Mouse (Mus musculus) megakaryocyte, adult 5-6 weeks (primary cell): Measurements from ENCODE around the gene Ctnna2. TPM values are rescaled to one million over a fixed set of nuclear protein-coding genes. Genes with fewer than 3 reads are reported as not detected.

Source experiments
- ATAC-seq: 2 replicates; pipeline ENCODE4 v1.8.0; 2016; ENCODE audit warnings: mild to moderate bottlenecking, inconsistent platforms; ENCODE audit not compliant: poor library complexity, severe bottlenecking
- total RNA-seq, 2 experiments: library from RNA; stranded (forward) in 1 of 2; stranded (reverse) in 1 of 2; fragments of 153-499, 151-499 nt in 1 of 2; fragments of 221-1000, 200-1000 nt in 1 of 2; gene quantifications; 2 replicates each; pipeline versions ENCODE4 v1.2.3 to v1.2.4; 2015 to 2017

The Ctnna2 gene
- total RNA-seq, 2 experiments from 2014 or later, result not detected

DNA sequence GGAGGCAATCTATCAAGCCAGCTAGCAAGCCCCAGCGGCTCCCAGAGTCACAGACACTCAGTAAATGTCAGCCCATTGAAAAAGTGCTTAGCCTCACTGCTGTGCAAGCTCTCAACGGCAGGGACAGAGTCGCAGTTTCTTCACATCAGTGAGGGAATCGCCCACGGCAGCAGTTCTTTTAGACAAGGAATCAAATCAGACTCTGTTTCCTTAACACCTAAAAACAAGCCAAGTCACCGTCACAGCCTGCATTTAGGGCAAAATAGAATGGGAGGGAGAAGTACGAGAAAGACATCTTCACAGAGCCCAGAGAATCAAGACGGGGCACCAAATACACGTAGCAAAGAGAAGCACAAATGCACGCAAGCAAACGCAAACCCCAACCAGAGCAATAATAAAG is 535.6 kb downstream of the Ctnna2 start:
- ATAC-seq, result no peak

DNA sequence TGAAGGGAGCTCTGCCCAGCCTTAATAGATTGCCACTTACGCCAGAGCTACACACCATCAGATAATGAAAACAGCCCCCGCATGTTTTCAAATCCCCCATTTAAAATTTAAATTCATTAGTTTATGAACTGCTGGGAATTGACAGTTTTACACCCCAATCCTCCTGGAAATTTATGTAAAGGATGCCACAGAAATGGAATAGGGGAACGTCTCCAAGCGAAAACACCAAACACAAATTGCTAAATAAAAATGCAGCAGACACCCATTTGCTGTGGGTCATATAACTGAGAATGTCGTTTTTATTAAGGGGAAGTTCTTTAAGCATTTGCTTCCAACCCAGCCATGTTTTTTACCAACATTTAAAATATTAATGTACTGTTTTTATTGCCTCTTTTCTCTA is 538.4 kb downstream of the Ctnna2 start:
- no peak for ATAC-seq

DNA sequence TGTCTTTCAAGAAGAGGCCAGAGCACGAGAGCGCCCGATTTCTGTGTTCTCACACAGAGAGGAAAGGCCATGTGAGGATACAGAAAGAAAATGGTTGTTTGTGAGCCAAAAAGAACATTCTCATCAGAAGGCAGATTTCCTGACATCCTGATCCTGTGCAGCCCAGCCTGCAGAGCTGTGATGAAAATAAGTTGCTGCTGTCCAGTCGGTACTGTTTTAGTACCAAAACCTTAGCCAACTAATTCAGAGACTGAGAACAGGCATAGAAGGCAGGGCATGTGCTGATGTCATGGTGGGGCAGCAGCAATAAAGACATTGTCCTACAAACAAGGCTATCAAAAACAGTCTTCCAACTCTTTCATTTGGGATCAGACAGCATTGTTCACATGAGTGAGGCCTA is 549.1 kb downstream of the Ctnna2 start:
- no peak for ATAC-seq

DNA sequence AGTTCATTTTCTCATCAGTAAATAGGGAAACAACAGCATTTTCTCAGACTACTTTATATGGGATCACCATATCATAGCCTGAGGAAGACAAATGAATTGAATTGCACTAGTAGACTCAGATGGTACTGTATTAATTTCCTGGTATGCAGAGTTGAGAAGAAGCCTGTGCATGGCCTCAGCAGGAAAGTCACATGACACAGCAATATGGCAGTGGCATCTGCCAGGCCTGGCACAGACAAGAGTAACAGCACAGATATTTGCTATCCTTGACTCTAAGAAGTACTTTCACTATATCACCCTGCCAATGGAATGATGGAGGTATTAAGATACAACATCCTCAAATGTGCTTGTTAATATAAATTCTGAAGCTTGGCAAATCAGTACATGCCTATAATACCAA is 553.8 kb downstream of the Ctnna2 start:
- ATAC-seq, result no peak

DNA sequence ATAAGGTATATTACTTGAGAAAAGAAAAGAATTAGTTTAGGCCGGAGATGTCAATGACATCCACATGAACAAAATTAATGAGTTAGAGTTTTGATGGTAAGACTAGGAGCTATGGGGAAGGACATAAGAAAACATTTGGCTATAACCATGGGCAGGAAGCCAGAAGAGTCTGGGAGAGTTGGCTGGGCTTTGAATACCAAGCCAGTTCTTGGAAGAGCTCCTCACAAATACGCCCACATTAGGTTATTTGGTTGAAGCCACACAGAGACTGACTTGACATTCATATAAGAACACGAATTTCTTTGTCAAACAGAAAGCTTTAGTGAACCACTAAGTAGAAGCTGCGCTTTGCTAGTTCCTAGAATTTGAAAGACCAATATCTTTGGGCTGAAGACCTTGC is 554.7 kb downstream of the Ctnna2 start:
- no peak for ATAC-seq

DNA sequence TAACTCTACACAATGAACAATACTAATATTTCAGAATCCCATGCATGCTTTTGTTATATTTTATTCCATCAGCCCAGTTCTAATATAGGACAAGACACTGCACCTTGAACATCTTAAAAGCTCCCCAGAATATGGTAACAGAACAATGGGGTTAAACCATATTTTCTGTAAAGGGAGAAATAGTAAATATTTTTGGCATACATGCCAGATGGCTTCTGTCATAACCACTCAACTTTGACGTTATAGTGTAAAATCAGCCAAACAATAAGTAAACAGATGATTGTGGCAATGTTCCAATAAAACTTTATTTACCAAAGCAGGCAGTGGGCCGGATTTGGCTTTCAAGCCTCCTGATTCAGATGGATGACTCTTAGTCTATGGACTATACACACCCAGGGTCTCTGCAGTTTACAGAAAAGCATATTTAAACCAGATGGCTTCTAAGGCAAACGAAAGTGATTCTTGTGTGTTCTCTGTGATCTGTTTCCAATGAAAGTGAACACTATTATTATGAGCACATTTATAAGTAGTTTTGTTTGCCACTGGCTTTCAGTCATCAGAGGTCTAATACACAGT is 557.8 kb downstream of the Ctnna2 start:
- no peak for ATAC-seq

DNA sequence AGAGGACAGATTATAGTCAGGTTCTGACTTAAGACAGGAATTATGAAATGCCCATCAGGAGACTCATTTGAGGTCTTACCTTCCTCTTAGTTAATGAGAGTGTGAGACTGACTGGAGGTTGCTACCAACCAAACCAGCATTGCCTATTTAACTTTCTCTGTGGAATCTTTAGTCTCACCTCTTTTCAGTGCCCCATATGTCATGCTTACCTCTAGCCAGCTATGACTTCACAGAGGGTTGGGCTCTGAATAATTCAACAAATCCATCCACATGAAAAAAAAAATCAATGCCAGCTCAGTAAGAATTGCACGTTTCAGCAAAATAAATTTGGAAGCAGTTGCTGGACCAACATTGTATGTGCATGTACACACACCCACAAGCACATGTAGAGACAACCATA is 562.5 kb downstream of the Ctnna2 start:
- no peak for ATAC-seq

DNA sequence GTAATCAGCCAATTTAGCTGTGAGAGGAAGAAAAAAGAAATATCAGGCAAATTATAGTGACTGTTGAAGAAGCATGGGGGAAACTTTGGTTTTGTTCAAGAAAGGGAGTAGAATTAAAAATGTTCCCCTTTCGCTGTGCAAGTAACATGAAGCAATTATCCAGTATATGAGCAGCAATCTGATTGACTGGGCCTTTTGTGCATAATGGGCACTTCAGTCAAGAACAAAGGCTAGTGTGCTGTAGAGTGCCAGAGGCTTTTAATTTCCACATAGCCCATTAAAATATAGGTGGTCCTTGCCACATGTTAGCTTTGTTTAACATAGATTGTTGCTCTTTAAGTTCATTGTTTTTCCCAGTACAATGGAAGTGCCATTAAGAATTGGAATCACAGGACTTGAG is 566.0 kb downstream of the Ctnna2 start:
- ATAC-seq, result no peak

DNA sequence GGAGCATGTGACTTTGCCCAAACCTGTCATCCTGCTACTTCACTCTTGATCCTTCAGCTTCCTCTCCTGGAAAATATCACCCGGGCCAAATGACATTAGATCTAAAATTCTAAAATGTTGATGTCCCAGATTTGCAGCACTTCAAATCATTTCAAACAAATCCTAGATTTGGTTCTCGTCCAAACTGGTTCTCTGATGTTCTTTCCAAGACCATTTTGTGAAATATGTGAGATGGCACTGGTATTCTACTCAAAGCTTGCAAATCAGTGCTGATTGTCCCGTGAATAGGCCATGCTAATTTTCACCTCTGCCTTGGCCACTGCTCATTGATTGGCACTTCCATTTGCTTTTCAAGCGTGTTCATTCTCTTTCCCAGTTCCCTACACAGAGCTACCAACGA is 571.0 kb downstream of the Ctnna2 start:
- ATAC-seq, result no peak

DNA sequence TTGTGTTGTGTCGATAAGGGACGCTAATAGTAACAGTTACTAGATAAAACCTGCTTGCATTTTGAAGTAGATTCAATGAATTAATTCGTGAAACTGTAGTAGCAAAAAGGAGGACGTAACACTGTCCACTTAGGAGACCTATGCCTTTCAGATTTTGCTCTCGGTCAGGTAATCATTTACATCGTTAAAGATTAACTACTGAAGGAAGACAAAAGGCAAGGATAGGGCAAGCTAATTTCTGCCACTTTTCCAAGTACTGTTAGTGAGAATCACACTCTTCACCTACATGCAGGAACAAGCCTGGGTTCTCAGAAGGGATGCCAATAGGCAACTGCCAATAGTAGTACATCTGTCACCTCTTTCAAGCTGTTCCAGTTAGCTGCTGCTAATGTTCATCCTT is 578.7 kb downstream of the Ctnna2 start:
- ATAC-seq, result no peak

DNA sequence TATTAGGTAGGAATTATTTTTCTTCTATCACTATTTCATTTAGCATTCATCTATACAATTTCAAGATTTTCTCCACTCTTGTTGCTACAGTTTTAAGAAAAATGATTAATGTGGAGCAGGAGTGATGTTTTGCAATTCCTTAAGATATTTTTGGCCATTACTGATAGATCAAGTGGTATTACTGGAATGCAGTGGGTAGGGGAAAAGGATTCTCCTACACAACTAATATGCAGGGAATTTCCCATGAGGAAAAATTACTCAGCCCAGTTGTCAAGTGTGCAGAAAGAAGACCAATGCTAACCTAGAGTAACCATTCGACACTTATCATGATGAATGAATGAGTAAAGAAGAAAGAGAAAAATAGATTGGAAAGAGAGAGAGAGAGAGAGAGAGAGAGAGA is 587.8 kb downstream of the Ctnna2 start:
- no peak for ATAC-seq

DNA sequence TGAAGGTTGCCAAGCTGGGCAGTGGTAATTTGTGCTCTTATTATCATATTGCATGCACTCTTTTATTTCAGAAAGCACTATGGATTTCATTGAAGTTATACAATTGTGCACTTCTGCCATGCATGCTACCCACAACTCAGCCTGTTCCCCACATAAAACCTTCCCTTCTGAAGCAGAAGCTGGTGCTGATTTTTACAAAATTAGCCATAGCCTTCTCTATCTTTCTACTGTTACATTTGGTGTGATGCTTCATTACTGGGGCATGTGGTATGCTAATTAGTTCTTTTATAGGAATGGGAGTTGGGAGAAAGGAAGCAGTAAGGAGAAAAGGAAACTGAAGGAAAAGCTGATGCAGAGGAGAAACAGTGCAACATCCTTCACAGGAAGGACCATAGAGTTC is 598.2 kb downstream of the Ctnna2 start:
- ATAC-seq, result no peak

DNA sequence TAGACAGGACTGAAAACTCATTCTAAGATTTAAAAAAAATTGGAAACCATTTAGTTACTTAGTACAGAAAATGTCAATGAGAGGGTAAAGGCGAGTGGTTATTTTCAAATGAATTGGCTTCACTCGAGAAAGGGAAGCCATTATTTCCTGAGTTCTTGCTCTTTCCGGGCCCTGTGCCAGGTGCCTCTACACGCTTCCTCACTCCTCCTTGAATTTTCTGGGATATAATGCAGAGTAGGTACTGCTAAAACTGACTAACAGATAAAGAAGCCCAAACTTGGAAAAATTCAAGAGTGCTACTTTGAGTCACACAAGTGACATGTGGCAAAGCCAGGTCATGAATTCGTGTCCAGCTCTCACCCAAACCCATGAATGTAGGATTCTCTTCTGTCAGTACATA is 606.4 kb downstream of the Ctnna2 start:
- ATAC-seq, result no peak

DNA sequence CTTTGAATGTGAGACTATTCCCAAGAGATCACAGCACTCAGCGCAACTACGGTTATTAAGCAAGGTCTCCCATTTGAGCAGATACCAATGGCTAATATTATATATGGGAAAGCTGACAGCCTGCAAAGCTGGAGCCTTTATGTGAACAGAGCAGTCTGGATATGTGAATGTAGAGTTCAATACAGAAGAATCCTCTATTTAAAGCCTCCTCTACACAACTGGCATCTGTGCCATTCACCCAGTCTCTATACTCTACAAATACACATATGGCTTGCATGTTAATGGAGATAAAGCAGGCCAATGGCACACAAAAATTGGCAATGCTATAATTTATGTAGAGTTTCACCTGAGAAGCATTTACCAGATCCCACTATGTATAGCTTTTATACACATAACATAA is 608.4 kb downstream of the Ctnna2 start:
- no peak for ATAC-seq

DNA sequence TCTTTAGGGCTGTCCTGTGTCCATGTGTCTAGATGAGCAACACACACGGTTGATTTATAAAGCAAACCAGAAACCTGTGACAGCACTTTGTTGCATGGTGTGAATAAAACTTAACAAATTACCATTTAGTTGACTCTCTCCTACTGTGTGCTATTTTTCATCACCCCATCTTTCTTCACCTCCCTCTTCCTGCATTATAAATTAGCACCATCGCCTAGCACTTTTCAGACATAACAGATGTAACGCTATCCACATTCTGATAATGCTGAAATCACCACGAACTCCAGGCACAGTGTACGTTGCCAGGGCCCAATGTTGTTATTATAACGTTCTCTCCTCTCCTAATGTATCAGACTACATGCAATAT is 621.0 kb downstream of the Ctnna2 start:
- ATAC-seq, result no peak

DNA sequence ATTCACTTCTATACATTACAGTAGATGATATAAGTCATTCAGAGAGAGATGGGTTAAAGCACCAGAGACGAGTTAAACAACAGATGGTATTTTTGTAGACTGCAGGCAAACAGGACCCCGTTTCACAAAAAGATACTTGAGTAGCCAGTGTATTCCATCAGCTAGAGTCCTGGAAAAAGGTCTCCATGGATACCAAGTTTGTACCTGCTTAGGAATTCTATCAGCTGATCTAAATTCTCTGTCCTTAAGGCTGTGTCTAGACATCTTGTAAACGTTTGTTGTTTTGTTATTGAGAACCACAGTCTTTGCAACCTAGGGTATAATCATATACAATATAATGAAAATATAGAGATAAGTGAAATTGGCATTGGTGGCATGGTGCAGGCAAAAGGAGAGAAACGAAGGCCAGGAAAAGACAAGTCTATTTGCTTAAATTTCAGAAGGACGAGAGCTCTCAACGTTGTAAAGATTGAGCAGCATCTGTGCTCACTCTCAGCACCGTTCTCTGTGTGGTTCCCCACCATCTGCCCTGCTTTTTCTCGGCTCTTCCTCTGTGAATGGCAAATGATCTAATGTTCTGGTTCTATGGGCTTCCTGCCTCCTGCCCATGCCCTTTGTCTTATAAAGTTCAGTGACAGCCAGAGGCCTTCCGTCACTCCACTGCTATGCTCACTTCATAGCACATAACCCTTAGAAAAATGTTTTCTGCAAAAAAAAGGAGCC is 621.6 kb downstream of the Ctnna2 start:
- no peak for ATAC-seq

DNA sequence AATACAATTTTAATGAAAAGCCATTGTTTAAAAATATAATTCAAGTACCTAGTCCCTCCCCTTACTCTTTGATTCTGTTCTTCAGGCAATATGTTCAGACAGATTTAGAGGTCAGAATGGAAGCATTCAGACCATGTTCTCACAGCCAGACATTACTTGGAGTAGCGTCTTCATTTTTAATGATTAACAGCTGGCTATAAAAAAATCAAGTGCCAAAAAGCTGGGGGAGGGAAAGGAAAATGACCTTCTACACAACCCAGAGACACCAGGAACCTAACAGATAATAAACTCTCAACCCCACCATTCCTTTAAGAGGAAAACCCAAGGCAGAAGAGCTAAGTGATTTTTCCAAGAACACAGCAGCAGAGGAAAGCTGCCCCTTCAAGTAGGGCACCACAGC is 624.7 kb downstream of the Ctnna2 start:
- no peak for ATAC-seq

DNA sequence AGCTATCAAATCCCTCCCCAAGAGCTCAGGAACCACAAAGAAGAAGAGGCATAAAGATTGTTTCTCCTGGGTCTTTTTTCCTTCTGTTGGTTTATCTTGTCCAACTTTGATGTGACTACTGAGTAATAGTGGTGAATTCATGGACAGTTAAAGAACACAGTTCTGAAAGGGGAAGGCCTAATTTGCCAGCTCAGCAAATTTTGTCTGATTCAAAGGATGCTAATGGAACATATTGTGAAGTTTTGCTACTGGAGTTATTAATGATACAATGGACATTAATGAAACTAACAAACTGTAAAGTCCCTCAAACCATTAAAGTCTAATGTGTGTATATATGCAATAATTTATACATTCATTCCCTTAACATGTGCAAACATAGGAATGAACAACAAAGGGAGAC is 635.7 kb downstream of the Ctnna2 start:
- no peak for ATAC-seq

DNA sequence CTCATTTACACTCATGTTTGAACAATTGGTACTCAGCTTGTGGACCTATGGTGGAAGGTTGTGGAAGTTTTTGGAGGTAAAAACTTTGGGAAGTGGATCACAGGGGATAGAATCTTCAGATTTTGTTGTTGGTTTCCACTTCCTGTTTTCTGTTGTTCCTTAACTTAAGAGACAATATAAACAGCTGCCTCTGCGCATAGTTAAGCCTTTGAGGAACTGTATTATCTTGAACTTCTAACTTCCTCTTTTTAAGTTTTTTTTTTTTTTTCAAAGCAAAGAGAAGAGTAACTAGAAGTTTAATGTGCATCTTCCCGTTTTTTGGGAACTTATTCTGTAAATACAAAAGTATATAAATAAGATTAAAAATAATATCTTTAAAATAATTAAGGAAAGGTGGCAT is 644.0 kb downstream of the Ctnna2 start:
- no peak for ATAC-seq

DNA sequence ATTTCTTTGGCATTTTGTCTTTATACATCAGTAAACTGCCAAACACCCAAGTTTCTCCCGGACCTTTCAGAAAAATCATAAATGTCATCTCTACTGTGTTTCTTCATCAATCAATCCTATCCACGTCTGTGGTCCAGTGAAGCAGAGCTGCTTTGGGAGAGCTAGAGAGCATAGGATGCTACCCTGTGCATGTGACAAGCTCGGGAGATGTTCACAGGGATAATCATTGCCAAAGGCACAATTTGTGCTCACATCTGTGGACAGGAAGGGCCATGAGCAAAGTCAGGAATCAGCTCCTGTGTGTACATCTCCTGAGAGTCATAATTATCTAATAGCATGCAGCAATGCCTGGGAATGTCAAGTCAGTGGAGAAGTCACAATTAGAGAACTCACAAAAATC is 654.8 kb downstream of the Ctnna2 start:
- no peak for ATAC-seq

DNA sequence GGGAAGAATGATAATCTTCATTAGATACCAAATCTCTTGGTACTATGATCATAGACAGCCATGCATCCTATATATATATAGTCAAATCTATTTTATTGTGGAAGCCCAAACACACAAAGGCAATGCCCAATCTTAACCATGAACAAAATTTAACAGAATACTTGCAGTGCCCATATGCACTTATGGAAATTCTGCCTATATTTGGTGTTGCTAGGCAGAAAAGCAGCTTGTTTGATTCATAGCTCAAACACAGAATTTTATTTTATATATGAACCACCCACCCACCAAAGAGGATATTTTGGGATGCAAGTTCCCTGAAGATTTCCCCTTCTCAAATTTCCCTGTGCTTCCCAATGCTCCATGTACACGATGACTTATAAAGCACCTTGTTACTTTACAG is 655.2 kb downstream of the Ctnna2 start:
- no peak for ATAC-seq

DNA sequence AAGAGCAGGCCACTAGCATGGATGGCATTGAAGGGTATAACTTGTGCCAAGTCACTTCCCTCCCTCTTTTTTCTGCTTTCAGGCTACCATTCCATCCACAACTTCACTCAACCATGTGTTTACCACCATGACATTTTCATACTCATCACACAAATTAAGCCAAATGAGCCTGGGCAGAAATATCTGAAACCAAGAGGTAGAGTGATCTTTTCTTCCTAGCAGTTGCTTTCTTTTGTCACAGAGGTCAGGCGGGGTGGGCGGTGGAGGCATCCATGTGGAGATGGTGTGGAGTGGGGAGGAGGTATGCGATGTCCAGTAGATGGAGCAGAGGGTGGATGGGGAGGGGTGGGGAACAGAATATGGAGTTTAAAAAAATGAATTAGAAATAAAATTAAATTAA is 672.7 kb downstream of the Ctnna2 start:
- no peak for ATAC-seq

DNA sequence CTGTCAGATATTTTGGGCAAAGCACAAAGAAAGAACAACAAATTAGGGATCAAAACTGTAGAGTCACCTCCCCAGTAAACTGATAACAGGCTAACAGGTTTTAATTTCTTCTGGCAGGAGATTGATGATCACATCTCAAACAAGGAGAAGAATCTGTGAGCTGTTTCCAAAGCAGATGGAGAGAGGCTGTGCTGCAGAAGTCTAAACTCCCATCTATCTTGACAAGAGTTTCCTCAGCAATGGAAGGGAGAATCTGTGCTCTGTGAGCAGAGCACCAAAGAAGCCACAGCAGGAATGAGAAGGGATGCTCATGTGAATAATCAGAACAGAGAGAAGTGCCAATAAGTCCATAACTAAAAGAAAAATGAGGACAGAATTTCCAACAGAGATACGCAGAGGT is 678.2 kb downstream of the Ctnna2 start:
- no peak for ATAC-seq
